In genomic region chr1:172143570-172143969, GRCm38 (mm10) we compare ENCODE assay signal across 9 mouse cellular contexts. TPM values are rescaled to one million over a fixed set of nuclear protein-coding genes. Genes with fewer than 3 reads are reported as not detected.
DNase-seq lines count a peak whose midpoint lies in the region; ATAC-seq and TF ChIP-seq lines count a peak whose summit lies in the region.
"Had no signal": no experiment of that assay in that cellular context is flagged by ENCODE, and none has a peak within 500 bp of the region (broad histone marks: within the 10 kb centered on the region; RNA-seq: fewer than 3 reads in every experiment).

No protein-coding gene starts in this region.

- no peak for ATAC-seq in kidney, embryonic 14.5 days (ENCODE audit: low FRiP score, low TSS enrichment)
- ATAC-seq in liver, embryonic 14.5 days (ENCODE audit: insufficient read depth) = no peak

- 0% methylated on average over 1 of the region's 1 CpGs for WGBS in kidney, adult 2 months
- 35% methylated on average over 1 of the region's 1 CpGs for WGBS in kidney, embryonic 14.5 days
- 11% methylated on average over 1 of the region's 1 CpGs for WGBS in liver, embryonic 14.5 days (ENCODE audit: insufficient replicate concordance)

- H3K9ac ChIP-seq in kidney, embryonic 14.5 days (ENCODE audit: low read depth, low read length) = no peak overlapping the region
- no peak overlapping the region for H3K9ac ChIP-seq in liver, embryonic 14.5 days (replicated peaks)
- H3K9ac ChIP-seq: lung, embryonic 15.5 days had no signal

- no peaks in the 10 kb centered on the region; the same call in 1 of the 2 replicates for H3K4me1 ChIP-seq in kidney, adult 2 months (ENCODE audit: control insufficient read depth, insufficient read depth, low read length)
- no peaks in the 10 kb centered on the region for H3K4me1 ChIP-seq in kidney, embryonic 14.5 days (ENCODE audit: control insufficient read depth, insufficient read depth, low read length)
- peaks cover 2 to 6% of the 10 kb centered on the region in 2 experiments; a peak in 3 of 4 replicates for H3K4me1 ChIP-seq in liver, embryonic 14.5 days (replicated peaks; ENCODE audit: control insufficient read depth in 2 of 2, insufficient read depth in 2 of 2, low read length in 1 of 2)

- H3K9me3 ChIP-seq in kidney, embryonic 14.5 days (ENCODE audit: control insufficient read depth, low read length) = no peaks in the 10 kb centered on the region
- H3K9me3 ChIP-seq in liver, embryonic 14.5 days (ENCODE audit: control insufficient read depth, low read length) = no peaks in the 10 kb centered on the region
- H3K9me3 ChIP-seq: lung, embryonic 15.5 days had no signal

- DNase-seq in kidney, adult 2 months = peak; percentile 84
- DNase-seq in MN1 (ENCODE audit: low spot score) = peak; percentile 38
- peak; percentile 43 to 73 for DNase-seq in cerebellum, postnatal 25 days
- DNase-seq in kidney, adult 8-10 months = peak; percentile 68 to 71
- DNase-seq in liver, embryonic 14.5 days (ENCODE audit: low read depth in 3 of 3, low spot score in 3 of 3) = peak in 1 of 3 experiments; percentile 47
- peak; percentile 68 for DNase-seq in skeletal muscle tissue, adult 2 months (ENCODE audit: low read depth, low spot score)
- no peak for DNase-seq in urinary bladder, postnatal 10 days (ENCODE audit: low spot score)

- TF ChIP-seq EP300 in liver, embryonic 14.5 days (IDR thresholded peaks at IDR 0.05; ENCODE audit: low read depth) = no peak

- no peaks in the 10 kb centered on the region for H3K36me3 ChIP-seq in kidney, adult 2 months (ENCODE audit: control insufficient read depth, insufficient read depth, low read length)
- H3K36me3 ChIP-seq in kidney, embryonic 14.5 days (ENCODE audit: control insufficient read depth, insufficient read depth, low read length) = no peaks in the 10 kb centered on the region
- H3K36me3 ChIP-seq in liver, embryonic 14.5 days (replicated peaks; ENCODE audit: control insufficient read depth, insufficient read depth, low read depth) = no peaks in the 10 kb centered on the region
- H3K36me3 ChIP-seq: lung, embryonic 15.5 days had no signal

- TF ChIP-seq CTCF in kidney, adult 2 months (conservative IDR thresholded peaks at IDR 0.05; ENCODE audit: insufficient read depth, insufficient read length, low read depth, low read length) = peak; percentile 36; the same call in 1 of the 2 replicates
- TF ChIP-seq CTCF in liver, embryonic 14.5 days (IDR thresholded peaks at IDR 0.05; ENCODE audit: low read depth) = peak; percentile 76

- TF ChIP-seq POLR2A in kidney, adult 2 months (IDR thresholded peaks at IDR 0.05; ENCODE audit: low read depth, low read length) = no peak

- H3K27ac ChIP-seq in kidney, adult 2 months (ENCODE audit: insufficient read depth, low read depth, low read length) = no peak overlapping the region
- H3K27ac ChIP-seq in kidney, embryonic 14.5 days (ENCODE audit: low read depth, low read length) = no peak overlapping the region
- H3K27ac ChIP-seq in liver, embryonic 14.5 days = no peak overlapping the region
- H3K27ac ChIP-seq: lung, embryonic 15.5 days had no signal

- H3K4me3 ChIP-seq in kidney, adult 2 months (ENCODE audit: insufficient read depth, low read depth, low read length) = no peak overlapping the region
- H3K4me3 ChIP-seq in kidney, embryonic 14.5 days (ENCODE audit: low read length) = no peak overlapping the region
- H3K4me3 ChIP-seq in liver, embryonic 14.5 days (ENCODE audit: insufficient read depth in 1 of 2, low read depth in 2 of 2, low read length in 2 of 2) = no peak overlapping the region
- H3K4me3 ChIP-seq: lung, embryonic 15.5 days had no signal

- no peaks in the 10 kb centered on the region for H3K27me3 ChIP-seq in kidney, adult 2 months (replicated peaks; ENCODE audit: control insufficient read depth, insufficient read depth, low read length)
- H3K27me3 ChIP-seq in kidney, embryonic 14.5 days (ENCODE audit: control insufficient read depth, insufficient read depth, low read length) = no peaks in the 10 kb centered on the region
- no peaks in the 10 kb centered on the region for H3K27me3 ChIP-seq in liver, embryonic 14.5 days (ENCODE audit: control insufficient read depth, insufficient read depth, low read length)
- H3K27me3 ChIP-seq: lung, embryonic 15.5 days had no signal

- H3K4me2 ChIP-seq in kidney, embryonic 14.5 days (replicated peaks; ENCODE audit: low read depth, low read length) = no peak overlapping the region
- no peak overlapping the region for H3K4me2 ChIP-seq in liver, embryonic 14.5 days (ENCODE audit: low read depth)
- H3K4me2 ChIP-seq: lung, embryonic 15.5 days had no signal

RNA-seq across cellular contexts. Expression of gene Dcaf8, which starts 4.3 kb away (rescaled TPM):
- polyA plus RNA-seq in kidney, adult 2 months (2012; rRNA removed) = 93.4 and 95.1 TPM in 2 replicates
- 78.3 and 114 TPM in 2 replicates for polyA plus RNA-seq in kidney, embryonic 14.5 days (2014; fragmentation: Nextera tagmentation; extraction: Ambion mirVana)
- 25.4 and 34.6 TPM in 2 replicates for polyA plus RNA-seq in liver, embryonic 14.5 days (2012; rRNA removed)
- 36.2 and 40.1 TPM in 2 replicates for polyA plus RNA-seq in liver, embryonic 14.5 days (2014; fragmentation: Nextera tagmentation; extraction: Ambion mirVana)

RNA-seq across cellular contexts. Expression of gene Pex19, which starts 17.0 kb away (rescaled TPM):
- polyA plus RNA-seq in kidney, adult 2 months (2012; rRNA removed) = 110 and 125 TPM in 2 replicates
- polyA plus RNA-seq in kidney, embryonic 14.5 days (2014; fragmentation: Nextera tagmentation; extraction: Ambion mirVana) = 95.1 and 138 TPM in 2 replicates
- 19.8 and 20.1 TPM in 2 replicates for polyA plus RNA-seq in liver, embryonic 14.5 days (2012; rRNA removed)
- 30.1 and 32.9 TPM in 2 replicates for polyA plus RNA-seq in liver, embryonic 14.5 days (2014; fragmentation: Nextera tagmentation; extraction: Ambion mirVana)
